Mouse (Mus musculus): ENCODE results near the gene Trmo.

Trmo gene

GRCm38 (mm10) chr4:46389013-46389611 is at the start of gene Trmo:
Gene Trmo, minus strand, starts transcription at chr4:46389437.
- DNase-seq, result peak; percentile 92

GRCm38 (mm10) chr4:46432339-46433036 is 43.3 kb upstream of the Trmo start:
- no peak for DNase-seq

- no peak for DNase-seq
Measured at GRCm38 (mm10) chr4:46428903-46429499, 39.8 kb upstream of the Trmo start.

GRCm38 (mm10) chr4:46422625-46423024 is 33.4 kb upstream of the Trmo start:
- DNase-seq, result no peak

GRCm38 (mm10) chr4:46418851-46419250 is 29.6 kb upstream of the Trmo start:
- DNase-seq, result no peak

- DNase-seq, result no peak
Measured at GRCm38 (mm10) chr4:46417491-46417890, 28.3 kb upstream of the Trmo start.

GRCm38 (mm10) chr4:46413406-46413805 is 24.2 kb upstream of the Trmo start, which contains the start of gene Hemgn:
Gene Hemgn, minus strand, starts transcription at chr4:46413506.
- no peak for DNase-seq

GRCm38 (mm10) chr4:46412113-46412512 is 22.9 kb upstream of the Trmo start:
- DNase-seq, result no peak

- DNase-seq, result no peak
Measured at GRCm38 (mm10) chr4:46411489-46411888, 22.3 kb upstream of the Trmo start.

GRCm38 (mm10) chr4:46410677-46411076 is 21.4 kb upstream of the Trmo start:
- no peak for DNase-seq

- DNase-seq, result no peak
Measured at GRCm38 (mm10) chr4:46406966-46407703, 17.9 kb upstream of the Trmo start.

GRCm38 (mm10) chr4:46404042-46404795 is 15.0 kb upstream of the Trmo start:
- no peak for DNase-seq

GRCm38 (mm10) chr4:46398839-46399238 is 9.6 kb upstream of the Trmo start:
- no peak for DNase-seq

- no peak for DNase-seq
Measured at GRCm38 (mm10) chr4:46395736-46396135, 6.5 kb upstream of the Trmo start.

GRCm38 (mm10) chr4:46394388-46394787 is 5.2 kb upstream of the Trmo start:
- no peak for DNase-seq

GRCm38 (mm10) chr4:46390390-46390970 is 1.2 kb upstream of the Trmo start:
- DNase-seq, result peak; percentile 67

GRCm38 (mm10) chr4:46389612-46390341 is 540 bp upstream of the Trmo start:
- DNase-seq, result no peak

- no peak for DNase-seq
Measured at GRCm38 (mm10) chr4:46388556-46388955, 681 bp downstream of the Trmo start.

- DNase-seq, result peak; percentile 78
Measured at GRCm38 (mm10) chr4:46374869-46375368, 14.3 kb downstream of the Trmo start.

GRCm38 (mm10) chr4:46374455-46374854 is 14.8 kb downstream of the Trmo start:
- peak; percentile 20 for DNase-seq

- DNase-seq, result no peak
Measured at GRCm38 (mm10) chr4:46371030-46371429, 18.2 kb downstream of the Trmo start.
